Mouse (Mus musculus) neural tube, embryonic 14.5 days (tissue): ENCODE data around the gene Vps41. TPM values are rescaled to one million over a fixed set of nuclear protein-coding genes. Genes with fewer than 3 reads are reported as not detected.

Source experiments
- ATAC-seq: fragments of 200-750 bp; cut with Nextera tagmentation; 2 replicates; pipeline ENCODE4 v1.8.0; 2017; ENCODE audit warnings: low read depth, mild to moderate bottlenecking, moderate TSS enrichment, moderate library complexity
- H3K27ac ChIP-seq: fragments of 300-500 bp; sonication (generic); 2 replicates; pipeline ENCODE4 v1.5.1; 2014; ENCODE audit warnings: low read depth, mild to moderate bottlenecking, control low read depth, low read length, moderate library complexity, mixed read lengths
- H3K27me3 ChIP-seq: fragments of 300-500 bp; sonication (generic); 2 replicates; pipeline ENCODE4 v1.6.1; 2014; ENCODE audit warnings: low read length; ENCODE audit not compliant: control insufficient read depth, insufficient read depth
- H3K36me3 ChIP-seq: fragments of 300-500 bp; sonication (generic); 2 replicates; pipeline ENCODE4 v1.6.1; 2014; ENCODE audit warnings: low read length, mixed read lengths; ENCODE audit not compliant: control insufficient read depth, insufficient read depth
- H3K4me1 ChIP-seq: fragments of 300-500 bp; sonication (generic); 2 replicates; pipeline ENCODE4 v1.6.1; 2014; ENCODE audit warnings: low read length; ENCODE audit not compliant: control insufficient read depth, insufficient read depth
- H3K4me2 ChIP-seq: fragments of 300-500 bp; sonication (generic); 2 replicates; pipeline ENCODE4 v1.6.1; 2014; ENCODE audit warnings: mild to moderate bottlenecking, low read depth, low read length, control low read depth
- H3K4me3 ChIP-seq: fragments of 300-500 bp; sonication (generic); 2 replicates; pipeline ENCODE4 v1.5.1; 2014; ENCODE audit warnings: low read depth, low read length, control low read depth, mixed read lengths
- H3K9ac ChIP-seq: fragments of 300-500 bp; sonication (generic); replicated peaks from 2 replicates; pipeline ENCODE4 v1.6.1; 2014; ENCODE audit warnings: low read depth, mild to moderate bottlenecking, control low read depth, low read length, mixed read lengths
- H3K9me3 ChIP-seq: fragments of 300-500 bp; sonication (generic); 2 replicates; pipeline ENCODE4 v1.6.1; 2016; ENCODE audit warnings: low read length; ENCODE audit not compliant: control insufficient read depth
- WGBS: fragments of 180-500 bp; shearing (Covaris S2); extraction: QIAGEN DNeasy Blood & Tissue Kit; methylation state at CpG from one replicate; pipeline ENCODE4 v1.1.7; 2014; 5-methylcytosine and 5-hydroxymethylcytosine counted together
- polyA plus RNA-seq: library from polyadenylated mRNA; unstranded; fragments of >200 nt; fragmentation: Nextera tagmentation; extraction: Ambion mirVana; gene quantifications from 2 replicates; pipeline ENCODE4 v1.2.1, GENCODE M21; 2014

Gene Vps41
- 131 and 146 TPM in 2 replicates for polyA plus RNA-seq

DNA sequence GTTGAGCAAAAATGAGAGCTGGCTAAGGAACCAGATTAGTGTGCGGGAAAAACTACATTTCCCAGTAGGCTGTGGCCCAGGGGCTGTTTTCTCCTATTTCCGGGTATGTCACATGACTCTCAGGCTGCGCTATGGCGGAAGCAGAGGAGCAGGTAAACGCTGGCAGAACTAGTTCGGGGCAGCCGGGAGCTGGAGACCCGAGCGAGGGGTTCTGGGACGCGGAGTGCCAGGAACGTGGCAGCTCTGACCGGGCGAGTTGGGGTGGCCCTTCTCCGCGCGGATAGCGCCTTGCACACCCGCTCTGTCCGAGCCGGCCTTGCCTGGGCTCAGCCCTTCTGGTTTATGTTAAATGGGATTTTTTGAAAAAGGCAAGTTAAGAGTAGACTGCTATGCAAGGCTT lies at the start of gene Vps41:
Vps41 (plus strand) TSS at position 102 of the 400 bp plus-strand sequence.
- Histone ChIP-seq H3K9me3 (no peaks in the 10 kb centered on the region), H3K4me2 (peak within 1 kb of the TSS; percentile 47)
- WGBS, result under 1% methylated on average over 21 of the region's 21 CpGs

DNA sequence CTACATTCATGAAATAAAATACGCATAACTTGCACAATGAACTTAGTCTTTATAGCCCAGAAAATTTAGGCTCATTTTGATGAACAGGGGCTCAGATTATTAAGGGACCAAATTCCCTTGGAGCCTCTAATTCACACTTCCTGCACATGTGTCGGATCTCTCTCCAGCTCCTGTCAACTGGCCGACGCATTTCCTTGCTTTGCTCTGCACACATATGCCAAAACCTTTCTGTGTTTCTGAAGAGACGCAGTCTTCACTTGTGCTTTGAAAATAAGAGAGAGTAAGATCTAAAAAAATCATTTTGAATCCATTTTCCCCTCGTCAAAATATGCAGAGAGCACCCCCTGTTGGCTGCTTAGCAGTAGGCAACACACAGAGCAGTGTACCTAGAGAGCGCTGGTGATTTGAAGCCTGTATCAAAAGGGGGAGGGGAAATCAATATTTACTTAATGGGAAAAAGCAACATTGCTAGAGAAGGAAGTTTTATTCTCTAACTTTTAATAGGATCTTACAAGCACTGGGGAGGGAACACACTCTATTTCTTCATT lies 18.5 kb upstream of the Vps41 start:
- no peaks in the 10 kb centered on the region for H3K9me3 ChIP-seq
- H3K36me3 ChIP-seq, result no peaks in the 10 kb centered on the region
- WGBS, result 33% methylated on average over 7 of the region's 7 CpGs
- ATAC-seq, result peak; percentile 85
- H3K4me2 ChIP-seq, result no peak overlapping the region
- H3K27ac ChIP-seq, result no peak overlapping the region
- H3K4me3 ChIP-seq, result no peak overlapping the region
- no peak overlapping the region for H3K9ac ChIP-seq
- H3K4me1 ChIP-seq, result no peaks in the 10 kb centered on the region
- H3K27me3 ChIP-seq, result no peaks in the 10 kb centered on the region

More for the DNA sequence above, at the start of gene Vps41:
- Histone ChIP-seq H3K36me3 (no peaks in the 10 kb centered on the region), H3K9ac (peak within 1 kb of the TSS; percentile 61), H3K27ac (no peak within 1 kb of the TSS), H3K4me1 (peaks cover 5% of the 10 kb centered on the region; the same call in 1 of the 2 replicates), H3K4me3 (peak within 1 kb of the TSS; percentile 52), H3K27me3 (no peaks in the 10 kb centered on the region)
- peak; percentile 100 for ATAC-seq

DNA sequence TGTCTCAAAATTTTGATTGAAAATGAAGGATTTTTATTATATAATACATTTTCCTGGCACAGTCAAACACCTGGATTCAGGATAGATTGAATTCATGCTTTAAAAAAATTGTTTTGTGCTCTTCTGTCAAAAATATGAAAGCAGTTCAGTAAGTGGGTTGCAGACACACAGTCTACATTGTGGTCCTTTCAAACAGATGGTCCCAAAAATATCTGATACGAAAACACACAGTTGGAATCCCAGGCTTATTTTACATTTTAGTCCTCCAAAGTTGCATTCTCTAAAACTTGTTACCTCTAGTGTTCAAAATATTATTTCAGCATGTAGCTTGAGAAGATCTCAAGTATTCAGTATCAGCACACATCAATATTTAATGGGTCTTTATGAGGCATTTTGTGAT lies 5.4 kb upstream of the Vps41 start:
- 100% methylated on average over 1 of the region's 1 CpGs for WGBS

DNA sequence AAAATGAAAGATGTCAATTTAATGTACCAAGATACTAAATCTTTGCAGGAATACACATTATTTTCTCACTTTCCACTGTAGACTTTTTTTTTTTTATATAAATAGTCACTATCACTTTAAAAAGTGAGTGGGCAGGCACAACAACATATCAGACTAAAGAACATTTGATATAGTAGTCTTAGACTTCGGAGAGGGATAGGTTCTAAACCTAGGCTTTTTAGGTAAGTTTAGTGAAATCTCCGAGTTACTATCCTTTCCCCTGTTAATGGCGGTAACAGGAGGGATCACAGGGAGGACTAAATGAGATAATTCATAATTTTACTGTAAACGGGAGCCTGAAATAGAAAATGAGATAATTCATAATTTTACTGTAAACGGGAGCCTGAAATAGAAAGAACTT lies 379 bp upstream of the Vps41 start:
- peaks cover 5% of the 10 kb centered on the region; the same call in 1 of the 2 replicates for H3K4me1 ChIP-seq
- H3K27ac ChIP-seq, result no peak overlapping the region
- no peaks in the 10 kb centered on the region for H3K27me3 ChIP-seq
- H3K36me3 ChIP-seq, result no peaks in the 10 kb centered on the region
- peak overlapping the region; percentile 52 for H3K4me3 ChIP-seq
- 44% methylated on average over 5 of the region's 5 CpGs for WGBS
- peak; percentile 48 for ATAC-seq
- H3K9ac ChIP-seq, result no peak overlapping the region
- peak overlapping the region; percentile 47 for H3K4me2 ChIP-seq
- no peaks in the 10 kb centered on the region for H3K9me3 ChIP-seq

More for the DNA sequence above, 5.4 kb upstream of the Vps41 start:
- no peak for ATAC-seq
- Histone ChIP-seq H3K4me1 (no peaks in the 10 kb centered on the region), H3K4me2 (no peak overlapping the region), H3K36me3 (no peaks in the 10 kb centered on the region), H3K27ac (no peak overlapping the region), H3K9ac (no peak overlapping the region), H3K27me3 (no peaks in the 10 kb centered on the region), H3K4me3 (no peak overlapping the region), H3K9me3 (no peaks in the 10 kb centered on the region)

DNA sequence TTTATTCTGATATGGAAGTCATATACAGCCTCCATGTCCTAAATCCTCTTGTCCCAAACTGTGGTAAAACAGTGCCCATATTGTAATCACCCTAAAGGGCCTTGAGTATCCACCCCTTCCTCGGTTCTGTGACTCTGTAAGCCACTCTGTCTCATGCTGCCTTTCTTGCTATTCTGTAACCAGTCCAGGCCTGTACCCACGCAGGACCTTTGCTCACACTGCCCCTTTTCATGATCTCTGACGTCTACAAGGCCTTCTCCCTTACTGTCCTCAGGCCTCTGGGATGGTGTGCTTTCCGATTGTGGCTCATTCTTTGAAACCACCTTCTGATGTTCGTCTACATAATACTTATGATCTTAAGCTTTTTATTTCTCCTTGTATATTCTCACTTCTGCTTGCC lies 1.4 kb downstream of the Vps41 start:
- ATAC-seq, result no peak
- 77% methylated on average over 5 of the region's 5 CpGs for WGBS
- H3K9me3 ChIP-seq, result no peaks in the 10 kb centered on the region
- H3K4me3 ChIP-seq, result no peak overlapping the region
- H3K9ac ChIP-seq, result no peak overlapping the region
- no peaks in the 10 kb centered on the region for H3K36me3 ChIP-seq
- H3K4me1 ChIP-seq, result peaks cover 5% of the 10 kb centered on the region; the same call in 1 of the 2 replicates
- no peaks in the 10 kb centered on the region for H3K27me3 ChIP-seq
- no peak overlapping the region for H3K4me2 ChIP-seq
- H3K27ac ChIP-seq, result no peak overlapping the region

DNA sequence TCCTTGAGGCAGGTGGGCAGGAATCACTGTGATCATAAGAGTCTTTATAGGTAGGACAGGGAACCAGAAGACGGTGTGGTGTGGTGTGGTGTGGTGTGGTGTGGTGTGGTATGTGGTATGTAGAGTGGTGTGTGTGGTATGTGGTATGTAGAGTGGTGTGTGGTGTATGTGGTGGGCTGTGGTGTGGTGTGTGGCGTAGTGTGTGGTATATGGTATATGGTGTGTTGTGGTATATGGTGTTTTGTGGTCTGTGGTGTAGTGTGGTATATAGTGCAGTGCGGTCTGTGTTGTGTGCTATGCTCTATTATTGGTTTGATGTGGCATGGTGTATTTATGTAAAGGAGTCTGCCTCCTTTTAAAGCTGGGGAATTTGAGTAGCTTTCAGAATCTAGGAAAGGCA lies 13.6 kb downstream of the Vps41 start:
- no peak for ATAC-seq
- H3K27ac ChIP-seq, result no peak overlapping the region
- H3K4me1 ChIP-seq, result no peaks in the 10 kb centered on the region
- no peak overlapping the region for H3K9ac ChIP-seq
- no peaks in the 10 kb centered on the region for H3K36me3 ChIP-seq
- H3K27me3 ChIP-seq, result no peaks in the 10 kb centered on the region
- no peak overlapping the region for H3K4me3 ChIP-seq
- no peak overlapping the region for H3K4me2 ChIP-seq
- WGBS, result 97% methylated on average over 3 of the region's 3 CpGs
- H3K9me3 ChIP-seq, result no peaks in the 10 kb centered on the region

DNA sequence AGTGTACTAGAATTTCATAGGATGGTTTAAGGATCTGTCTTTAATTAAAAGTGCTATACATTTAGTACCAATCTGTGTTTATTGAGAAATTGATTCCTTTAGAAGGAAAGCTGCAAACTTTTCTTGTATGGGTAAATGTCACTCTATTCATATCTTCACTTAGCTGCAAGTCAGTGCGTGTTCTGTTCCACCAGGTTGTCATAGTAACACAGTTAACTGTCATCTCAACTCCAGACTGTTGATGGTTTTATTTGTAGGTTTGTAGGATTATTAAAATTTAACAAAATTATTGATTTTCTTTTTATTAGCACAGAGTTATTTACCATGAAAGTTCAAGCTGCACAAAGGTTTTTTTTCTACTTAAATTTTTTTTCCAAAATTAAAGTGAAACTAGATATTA lies 19.5 kb downstream of the Vps41 start:
- no peak overlapping the region for H3K27ac ChIP-seq
- H3K4me2 ChIP-seq, result no peak overlapping the region
- H3K27me3 ChIP-seq, result no peaks in the 10 kb centered on the region
- H3K4me1 ChIP-seq, result no peaks in the 10 kb centered on the region
- H3K36me3 ChIP-seq, result peaks cover 10% of the 10 kb centered on the region; the same call in 1 of the 2 replicates
- H3K9ac ChIP-seq, result no peak overlapping the region
- WGBS, result 69% methylated on average over 1 of the region's 1 CpGs
- ATAC-seq, result no peak
- H3K9me3 ChIP-seq, result no peaks in the 10 kb centered on the region
- H3K4me3 ChIP-seq, result no peak overlapping the region

DNA sequence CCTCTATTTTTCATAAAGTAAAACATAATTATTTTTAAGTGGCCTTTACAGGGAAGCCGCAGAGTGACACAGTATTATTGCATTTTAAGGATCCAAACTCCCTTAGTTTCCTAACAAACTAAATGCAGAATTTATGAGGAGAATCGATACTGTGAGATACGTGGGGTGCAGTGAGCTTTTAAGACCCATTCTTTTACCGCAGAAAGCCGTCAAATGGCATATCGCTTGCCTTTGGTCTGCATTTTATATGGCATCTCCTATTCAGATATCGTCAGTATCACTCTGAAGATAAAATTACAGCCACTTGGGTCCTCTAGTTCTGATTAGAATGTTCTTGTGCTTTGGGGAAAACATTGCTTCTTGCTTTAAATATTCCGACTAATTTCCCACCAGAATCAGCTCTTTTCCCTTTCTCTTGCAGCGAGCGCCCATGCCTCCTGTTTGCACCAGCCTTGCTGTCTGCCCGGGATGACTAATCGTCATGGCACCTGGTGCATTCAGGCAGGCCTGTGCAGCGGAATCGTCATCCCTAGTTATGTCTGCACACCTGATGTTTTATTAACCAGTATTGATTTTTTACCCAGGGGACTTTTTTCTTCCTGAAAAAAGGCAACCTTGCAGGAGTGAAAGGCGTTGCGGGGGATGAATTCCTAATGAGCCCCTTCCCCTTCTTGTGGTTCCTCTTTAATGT lies 26.6 kb downstream of the Vps41 start:
- Histone ChIP-seq H3K4me2 (peak overlapping the region; percentile 24; the same call in 1 of the 2 replicates), H3K36me3 (peaks cover 10% of the 10 kb centered on the region; the same call in 1 of the 2 replicates), H3K27ac (peak overlapping the region; percentile 70), H3K9ac (0 out of 2 replicates have a peak overlapping the region, but pooled peaks have one; percentile 11), H3K4me1 (peaks cover 7% of the 10 kb centered on the region; the same call in 1 of the 2 replicates), H3K27me3 (no peaks in the 10 kb centered on the region), H3K9me3 (no peaks in the 10 kb centered on the region), H3K4me3 (no peak overlapping the region)
- WGBS, result 53% methylated on average over 16 of the region's 16 CpGs
- peak; percentile 92 for ATAC-seq

DNA sequence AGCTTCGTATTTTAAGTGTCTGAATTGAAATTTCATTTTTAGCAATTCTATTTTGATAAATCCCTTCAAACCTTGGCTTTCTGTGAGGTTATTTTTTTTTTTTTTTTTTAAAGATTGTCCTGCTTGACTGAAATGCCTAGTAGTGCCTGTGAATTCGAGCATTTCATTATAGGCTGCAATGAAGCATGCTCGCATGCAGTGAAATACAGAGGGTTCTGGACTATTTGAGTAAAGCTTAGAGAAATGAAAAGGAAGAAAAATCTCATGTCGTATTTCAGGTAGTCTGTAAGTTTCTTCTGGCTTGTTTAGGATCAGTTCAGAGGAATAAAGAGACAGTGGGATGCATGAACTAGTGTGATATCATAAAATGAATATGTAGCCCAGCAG lies 27.2 kb downstream of the Vps41 start:
- Histone ChIP-seq H3K4me2 (no peak overlapping the region), H3K27ac (peak overlapping the region; percentile 70; the same call in 1 of the 2 replicates), H3K9me3 (no peaks in the 10 kb centered on the region), H3K4me3 (no peak overlapping the region), H3K27me3 (no peaks in the 10 kb centered on the region), H3K4me1 (peaks cover 7% of the 10 kb centered on the region; the same call in 1 of the 2 replicates), H3K9ac (0 out of 2 replicates have a peak overlapping the region, but pooled peaks have one; percentile 11), H3K36me3 (peaks cover 10% of the 10 kb centered on the region; the same call in 1 of the 2 replicates)
- WGBS, result 66% methylated on average over 4 of the region's 4 CpGs
- ATAC-seq, result no peak
